Mouse (Mus musculus) ES-E14 (cell line): ENCODE data around the gene Mapk6. TPM values are rescaled to one million over a fixed set of nuclear protein-coding genes. Genes with fewer than 3 reads are reported as not detected.
"Not testable (repeated sequence)": the region's sequence is repeated elsewhere in the genome, so short reads cannot be mapped to it uniquely, and the experiment has no call there.

Experiments
- DNase-seq: peaks from one replicate; pipeline ENCODE4 v3.0.0-alpha.2; 2013; ENCODE audit warnings: low read depth, low spot score
- H3K27ac ChIP-seq: 2 replicates; pipeline ENCODE4 v1.5.1; 2012; ENCODE audit warnings: low read depth, mild to moderate bottlenecking, low read length, moderate library complexity, mixed read lengths; ENCODE audit not compliant: poor library complexity, insufficient read depth, severe bottlenecking
- H3K36me3 ChIP-seq: 2 replicates; pipeline ENCODE4 v1.6.1; 2012; ENCODE audit warnings: mild to moderate bottlenecking, low read length, moderate library complexity, mixed read lengths; ENCODE audit not compliant: control insufficient read depth, poor library complexity, insufficient read depth, severe bottlenecking
- H3K4me1 ChIP-seq, 2 experiments: fragments of 150-350 bp in 1 of 2; sonication (generic) in 1 of 2; 2 replicates each; pipeline ENCODE4 v1.6.1; 2012; ENCODE audit warnings: low read length in 2 of 2, mild to moderate bottlenecking in 1 of 2, mixed read lengths in 1 of 2; ENCODE audit not compliant: control insufficient read depth in 2 of 2, insufficient read depth in 2 of 2, poor library complexity in 1 of 2
- H3K4me3 ChIP-seq, 2 experiments: fragments of 150-350 bp in 1 of 2; sonication (generic) in 1 of 2; 2 replicates each; pipeline ENCODE4 v1.5.1; 2012; ENCODE audit warnings: low read length in 2 of 2, low read depth in 1 of 2, mild to moderate bottlenecking in 1 of 2, mixed read lengths in 1 of 2; ENCODE audit not compliant: insufficient read depth in 1 of 2, poor library complexity in 1 of 2, severe bottlenecking in 1 of 2
- H3K9ac ChIP-seq: 2 replicates; pipeline ENCODE4 v1.6.1; 2012; ENCODE audit warnings: low read depth, mild to moderate bottlenecking, low read length, mixed read lengths; ENCODE audit not compliant: poor library complexity, insufficient read depth, severe bottlenecking
- H3K9me3 ChIP-seq: fragments of 150-350 bp; sonication (generic); 2 replicates; pipeline ENCODE4 v1.6.1; 2012; ENCODE audit warnings: low read depth, mild to moderate bottlenecking, low read length; ENCODE audit not compliant: control insufficient read depth, insufficient read depth
- CHD2 ChIP-seq: IDR thresholded peaks from 2 replicates; pipeline ENCODE4 v1.6.1; 2014; ENCODE audit warnings: mild to moderate bottlenecking, low read depth, low read length, inconsistent platforms
- HCFC1 ChIP-seq: IDR thresholded peaks from 2 replicates; pipeline ENCODE4 v1.6.1; 2012; ENCODE audit warnings: low read length, inconsistent platforms, borderline replicate concordance; ENCODE audit not compliant: insufficient read depth
- MAFK ChIP-seq: IDR thresholded peaks from 2 replicates; pipeline ENCODE4 v1.6.1; 2014; ENCODE audit warnings: mild to moderate bottlenecking, low read depth, low read length, inconsistent platforms; ENCODE audit not compliant: insufficient read depth
- ZC3H11A ChIP-seq: IDR thresholded peaks from 2 replicates; pipeline ENCODE4 v1.6.1; 2012; ENCODE audit warnings: low read depth, mild to moderate bottlenecking, inconsistent platforms, low read length, borderline replicate concordance
- ZNF384 ChIP-seq: IDR thresholded peaks from 2 replicates; pipeline ENCODE4 v1.6.1; 2012; ENCODE audit warnings: low read depth, low read length, inconsistent platforms
- in situ Hi-C, 2 experiments: fragments of 600-800 bp; cut with MboI; formaldehyde crosslinking; loops; one replicate each; pipeline ENCODE4 v1.15.1; 2025; ENCODE audit warnings: low sequenced_read_pairs in 2 of 2, inconsistent platforms in 1 of 2; ENCODE audit not compliant: unreplicated experiment in 2 of 2
- total RNA-seq: library from RNA; depleted of rRNA; stranded (reverse); fragments of 300-350 nt; gene quantifications from 2 replicates; pipeline ENCODE4 v1.2.3, GENCODE M21; 2012

Gene Mapk6
- total RNA-seq, 1 experiment: 85.9 TPM

DNA sequence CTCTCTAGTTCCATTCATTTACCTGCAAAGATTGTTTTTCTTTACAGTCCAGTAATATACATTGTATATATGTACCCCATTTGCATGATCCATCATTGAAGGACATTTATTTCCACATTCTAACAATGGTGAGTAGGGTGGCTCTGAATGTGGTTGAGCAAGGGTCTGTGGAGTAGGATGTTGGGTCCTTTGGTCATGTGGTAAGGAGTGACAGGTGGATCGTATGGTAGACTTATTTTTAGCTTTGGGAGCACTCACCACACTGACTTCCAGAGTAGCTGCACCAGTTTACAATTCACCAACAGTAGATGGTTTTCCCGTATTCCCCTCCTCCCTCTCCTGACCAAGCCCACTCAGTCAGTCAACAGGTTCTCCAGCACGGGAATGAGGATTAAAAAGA, 41.0 kb downstream of the Mapk6 start:
- no peak for DNase-seq
- Histone ChIP-seq H3K36me3 (no peaks in the 10 kb centered on the region), H3K4me1 (peaks cover 5 to 18% of the 10 kb centered on the region in 2 experiments; a peak in 2 of 4 replicates), H3K9me3 (no peaks in the 10 kb centered on the region), H3K9ac (no peak overlapping the region), H3K27ac (no peak overlapping the region), H3K4me3 (no peak overlapping the region)
- in situ Hi-C loops: no loop called here
- TF ChIP-seq CHD2: no peak
- no peak for TF ChIP-seq MAFK
- no peak for TF ChIP-seq ZC3H11A
- no peak for TF ChIP-seq ZNF384
- no peak for TF ChIP-seq HCFC1

DNA sequence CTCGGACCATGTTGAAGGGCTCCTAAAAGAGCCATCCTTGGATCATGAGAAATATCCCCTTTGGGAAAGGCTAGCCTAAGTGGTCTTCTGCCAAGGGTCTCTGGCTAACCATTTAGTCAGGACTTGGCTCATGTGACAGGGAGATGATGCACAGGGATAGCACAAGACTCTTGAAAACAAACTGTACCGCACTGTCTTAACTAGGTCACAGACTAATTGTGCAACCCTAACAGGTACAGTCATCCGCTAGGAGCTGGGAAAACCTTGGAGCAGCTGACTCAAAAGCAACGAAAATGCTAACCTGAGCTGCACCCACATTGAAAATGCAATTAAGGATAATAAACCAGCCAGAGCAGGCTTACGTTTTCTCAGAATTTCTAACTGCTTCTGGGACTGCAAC, 43.6 kb downstream of the Mapk6 start:
- in situ Hi-C loops: no loop called here
- H3K4me1 ChIP-seq: peaks cover 12 to 26% of the 10 kb centered on the region in 2 experiments; a peak in 3 of 4 replicates
- no peak for DNase-seq
- H3K9ac ChIP-seq: peak overlapping the region; percentile 9; the same call in 1 of the 2 replicates
- H3K27ac ChIP-seq: no peak overlapping the region
- H3K36me3 ChIP-seq: no peaks in the 10 kb centered on the region
- no peak overlapping the region for H3K4me3 ChIP-seq
- H3K9me3 ChIP-seq: no peaks in the 10 kb centered on the region
- no peak for TF ChIP-seq ZNF384
- no peak for TF ChIP-seq HCFC1
- TF ChIP-seq CHD2: no peak
- TF ChIP-seq MAFK: no peak
- no peak for TF ChIP-seq ZC3H11A

GRCm38 (mm10) chr9:75365195-75365594, 44.6 kb downstream of the Mapk6 start:
- in situ Hi-C loops: no loop called here
- H3K4me3 ChIP-seq: no peak overlapping the region
- TF ChIP-seq MAFK (no peak), CHD2 (no peak), ZNF384 (no peak), HCFC1 (no peak), ZC3H11A (no peak)

DNA sequence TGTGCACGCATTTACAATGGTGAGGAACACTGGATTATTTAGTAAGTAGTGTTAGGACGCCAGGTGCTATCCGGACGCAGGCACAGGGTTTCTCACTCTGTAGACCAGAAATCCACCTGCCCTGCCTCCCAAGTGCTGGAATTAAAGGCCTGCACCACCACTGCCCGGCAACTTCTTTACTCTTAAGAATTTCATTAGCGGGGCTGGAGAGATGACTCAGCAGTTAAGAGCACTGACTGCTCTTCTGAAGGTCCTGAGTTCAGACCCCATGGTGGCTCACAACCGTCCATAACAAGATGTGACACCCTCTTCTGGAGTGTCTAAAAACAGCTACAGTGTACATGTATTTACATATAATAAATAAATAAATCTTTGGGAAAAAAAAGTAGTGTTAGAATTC, 46.1 kb downstream of the Mapk6 start:
- in situ Hi-C loops, H3K4me3 ChIP-seq, H3K27ac ChIP-seq, H3K36me3 ChIP-seq, H3K9ac ChIP-seq, DNase-seq, H3K9me3 ChIP-seq: not testable (repeated sequence)
- H3K4me1 ChIP-seq: peaks cover 10 to 26% of the 10 kb centered on the region in 2 experiments; a peak in 3 of 4 replicates
- TF ChIP-seq MAFK: peak; percentile 84

More at GRCm38 (mm10) chr9:75365195-75365594, 44.6 kb downstream of the Mapk6 start:
- peaks cover 12 to 26% of the 10 kb centered on the region in 2 experiments; a peak in 3 of 4 replicates for H3K4me1 ChIP-seq
- H3K36me3 ChIP-seq: no peaks in the 10 kb centered on the region
- no peaks in the 10 kb centered on the region for H3K9me3 ChIP-seq
- no peak for DNase-seq
- H3K27ac ChIP-seq: no peak overlapping the region
- H3K9ac ChIP-seq: no peak overlapping the region

- TF ChIP-seq HCFC1 (no peak), ZC3H11A (no peak), ZNF384 (no peak), CHD2 (no peak), MAFK (no peak)
- no peaks in the 10 kb centered on the region for H3K9me3 ChIP-seq
- peak overlapping the region; percentile 1; the same call in 1 of the 2 replicates for H3K27ac ChIP-seq
- H3K36me3 ChIP-seq: no peaks in the 10 kb centered on the region
- H3K4me3 ChIP-seq: no peak overlapping the region
- H3K9ac ChIP-seq: no peak overlapping the region
- DNase-seq: no peak
- H3K4me1 ChIP-seq: peaks cover 10 to 26% of the 10 kb centered on the region in 2 experiments; a peak in 3 of 4 replicates
- in situ Hi-C loops: no loop called here
Measured at GRCm38 (mm10) chr9:75363001-75363400, 46.8 kb downstream of the Mapk6 start.
